In the genomic region with DNA sequence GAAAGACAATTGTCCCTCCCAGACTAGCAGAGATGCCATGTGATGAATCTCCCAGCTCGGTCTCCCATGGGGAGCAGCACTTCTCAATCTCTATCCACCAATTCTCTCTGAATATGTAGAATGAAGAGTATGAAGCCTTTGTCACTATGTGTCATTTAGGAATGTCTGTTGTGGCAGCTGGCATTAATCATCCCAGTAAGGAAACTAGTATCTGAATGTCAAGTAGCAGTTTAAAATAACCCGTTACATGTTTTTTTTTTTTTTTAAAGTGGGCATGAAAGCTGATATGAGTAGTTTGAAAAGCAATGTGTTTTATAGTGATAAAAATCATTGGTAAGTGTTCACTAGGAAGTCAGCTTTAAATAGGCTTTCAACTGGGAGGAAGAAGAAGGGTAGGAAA, we compare ENCODE assay signal across 16 mouse cellular contexts. TPM values are rescaled to one million over a fixed set of nuclear protein-coding genes. Genes with fewer than 3 reads are reported as not detected.
DNase-seq lines count a peak whose midpoint lies in the region; ATAC-seq and TF ChIP-seq lines count a peak whose summit lies in the region.
"Had no signal": no experiment of that assay in that cellular context is flagged by ENCODE, and none has a peak within 500 bp of the region (broad histone marks: within the 10 kb centered on the region; RNA-seq: fewer than 3 reads in every experiment).

No protein-coding gene starts in this region.

- H3K4me1 ChIP-seq in heart, embryonic 16.5 days (ENCODE audit: control insufficient read depth, insufficient read depth, low read length): peaks cover 15% of the 10 kb centered on the region
- peaks cover 7% of the 10 kb centered on the region for H3K4me1 ChIP-seq in heart, embryonic 11.5 days (ENCODE audit: control insufficient read depth, insufficient read depth, low read length)
- H3K4me1 ChIP-seq in G1E (ENCODE audit: insufficient read depth, low read depth, low read length): peaks cover 9% of the 10 kb centered on the region
- H3K4me1 ChIP-seq in limb, embryonic 14.5 days (ENCODE audit: control insufficient read depth, insufficient read depth, low read length): peaks cover 8% of the 10 kb centered on the region
- H3K4me1 ChIP-seq: kidney, embryonic 15.5 days; midbrain, embryonic 15.5 days had no signal

- H3K9me3 ChIP-seq in heart, embryonic 16.5 days (replicated peaks; ENCODE audit: control insufficient read depth, low read length): no peaks in the 10 kb centered on the region
- H3K9me3 ChIP-seq in heart, embryonic 11.5 days (replicated peaks; ENCODE audit: control insufficient read depth, low read length): no peaks in the 10 kb centered on the region
- H3K9me3 ChIP-seq in G1E (replicated peaks): no peaks in the 10 kb centered on the region
- H3K9me3 ChIP-seq in limb, embryonic 14.5 days (ENCODE audit: control insufficient read depth, low read length): no peaks in the 10 kb centered on the region
- H3K9me3 ChIP-seq: kidney, embryonic 15.5 days; midbrain, embryonic 15.5 days; neural tube, embryonic 13.5 days had no signal

- no peaks in the 10 kb centered on the region for H3K36me3 ChIP-seq in heart, embryonic 16.5 days (ENCODE audit: control insufficient read depth, insufficient read depth)
- no peaks in the 10 kb centered on the region for H3K36me3 ChIP-seq in heart, embryonic 11.5 days (ENCODE audit: control insufficient read depth, insufficient read depth, low read length)
- no peaks in the 10 kb centered on the region for H3K36me3 ChIP-seq in G1E (replicated peaks)
- H3K36me3 ChIP-seq in limb, embryonic 14.5 days (ENCODE audit: control insufficient read depth, insufficient read depth, low read length): no peaks in the 10 kb centered on the region
- H3K36me3 ChIP-seq: kidney, embryonic 15.5 days; midbrain, embryonic 15.5 days; neural tube, embryonic 13.5 days had no signal

- no peak for DNase-seq in G1E (ENCODE audit: low spot score)
- DNase-seq in limb, embryonic 14.5 days (ENCODE audit: low spot score): no peak
- DNase-seq in retina, postnatal 1 day: no peak
- DNase-seq in kidney, adult 11 months: no peak
- DNase-seq: adrenal gland, postnatal 25 days; cerebellum, postnatal 36 days; liver, postnatal 0 days; lung, postnatal 36 days; thymus, adult 2 months had no signal

- no peak overlapping the region for H3K4me3 ChIP-seq in heart, embryonic 16.5 days (ENCODE audit: low read length)
- no peak overlapping the region for H3K4me3 ChIP-seq in heart, embryonic 11.5 days (ENCODE audit: low read depth, low read length)
- H3K4me3 ChIP-seq in G1E (ENCODE audit: low read depth, low read length): no peak overlapping the region
- no peak overlapping the region for H3K4me3 ChIP-seq in limb, embryonic 14.5 days (replicated peaks; ENCODE audit: low read length)
- H3K4me3 ChIP-seq: kidney, embryonic 15.5 days; midbrain, embryonic 15.5 days; neural tube, embryonic 13.5 days had no signal

- peak overlapping the region; percentile 31; the same call in 1 of the 2 replicates for H3K4me2 ChIP-seq in heart, embryonic 16.5 days (ENCODE audit: low read depth, low read length)
- no peak overlapping the region for H3K4me2 ChIP-seq in heart, embryonic 11.5 days
- H3K4me2 ChIP-seq in limb, embryonic 14.5 days (replicated peaks; ENCODE audit: low read depth, low read length, severe bottlenecking): no peak overlapping the region
- H3K4me2 ChIP-seq: kidney, embryonic 15.5 days; midbrain, embryonic 15.5 days; neural tube, embryonic 13.5 days had no signal

- H3K27ac ChIP-seq in heart, embryonic 16.5 days (ENCODE audit: low read length): peak overlapping the region; percentile 71
- no peak overlapping the region for H3K27ac ChIP-seq in heart, embryonic 11.5 days (ENCODE audit: low read depth, low read length)
- H3K27ac ChIP-seq in limb, embryonic 14.5 days (replicated peaks; ENCODE audit: low read depth, low read length): 0 out of 2 replicates have a peak overlapping the region, but pooled peaks have one; percentile 7
- H3K27ac ChIP-seq: kidney, embryonic 15.5 days; midbrain, embryonic 15.5 days; neural tube, embryonic 13.5 days had no signal

- WGBS in heart, embryonic 16.5 days: 23% methylated on average over 2 of the region's 2 CpGs
- WGBS in heart, embryonic 11.5 days (ENCODE audit: insufficient replicate concordance): 27% methylated on average over 2 of the region's 2 CpGs
- 30% methylated on average over 2 of the region's 2 CpGs for WGBS in limb, embryonic 14.5 days

- H3K9ac ChIP-seq in heart, embryonic 16.5 days (ENCODE audit: low read length): no peak overlapping the region
- H3K9ac ChIP-seq in heart, embryonic 11.5 days (ENCODE audit: low read depth, low read length): no peak overlapping the region
- H3K9ac ChIP-seq in limb, embryonic 14.5 days (ENCODE audit: low read depth, low read length, severe bottlenecking): no peak overlapping the region
- H3K9ac ChIP-seq: kidney, embryonic 15.5 days; liver, postnatal 0 days; midbrain, embryonic 15.5 days; neural tube, embryonic 13.5 days had no signal

- ATAC-seq in heart, embryonic 16.5 days (replicated peaks; ENCODE audit: extremely low read depth, insufficient read depth, low FRiP score): peak; percentile 61
- no peak for ATAC-seq in heart, embryonic 11.5 days (replicated peaks; ENCODE audit: insufficient number of reproducible peaks, low FRiP score, low TSS enrichment)
- ATAC-seq in G1E (ENCODE audit: extremely low read depth, insufficient number of reproducible peaks, low FRiP score, poor library complexity, severe bottlenecking): peak; percentile 45; the same call in 1 of the 2 replicates
- peak; percentile 29; the same call in 1 of the 2 replicates for ATAC-seq in common myeloid progenitor, adult 5-6 weeks (replicated peaks; ENCODE audit: low read depth, poor library complexity, severe bottlenecking)
- no peak for ATAC-seq in limb, embryonic 14.5 days (ENCODE audit: low FRiP score, low read depth)
- ATAC-seq: liver, postnatal 0 days; midbrain, embryonic 15.5 days had no signal

- H3K27me3 ChIP-seq in heart, embryonic 16.5 days (ENCODE audit: control insufficient read depth, insufficient read depth, low read length): no peaks in the 10 kb centered on the region
- H3K27me3 ChIP-seq in heart, embryonic 11.5 days (ENCODE audit: control insufficient read depth, insufficient read depth, low read length): no peaks in the 10 kb centered on the region
- H3K27me3 ChIP-seq in G1E (ENCODE audit: insufficient read depth, low read length): peaks cover 3% of the 10 kb centered on the region; the same call in 1 of the 2 replicates
- no peaks in the 10 kb centered on the region for H3K27me3 ChIP-seq in limb, embryonic 14.5 days (ENCODE audit: control insufficient read depth, insufficient read depth, low read length)
- H3K27me3 ChIP-seq: CH12.LX; kidney, embryonic 15.5 days; midbrain, embryonic 15.5 days; neural tube, embryonic 13.5 days had no signal

- no peak for TF ChIP-seq POLR2A in limb, embryonic 14.5 days (IDR thresholded peaks at IDR 0.05; ENCODE audit: borderline replicate concordance, extremely low read depth, insufficient read depth, insufficient read length)

- no peak for TF ChIP-seq CTCF in G1E (IDR thresholded peaks at IDR 0.05; ENCODE audit: low read depth, low read length)

RNA-seq across cellular contexts. Expression of gene Dcbld2, which starts 58.4 kb away (rescaled TPM):
- 7.5 and 8.6 TPM in 2 replicates for polyA plus RNA-seq in heart, embryonic 16.5 days (2015; fragmentation: Nextera tagmentation; extraction: Ambion mirVana)
- 19.0 and 19.6 TPM in 2 replicates for polyA plus RNA-seq in heart, embryonic 11.5 days (2014; fragmentation: Nextera tagmentation; extraction: Ambion mirVana)
- total RNA-seq in G1E (2014; fragmentation: Nextera tagmentation) (12.0 and 16.4 TPM in 2 replicates), G1E (2017) (7.0 and 8.0 TPM in 2 replicates)
- polyA plus RNA-seq in G1E (2012): 1.3 and 1.7 TPM in 2 replicates
- 1.0 and 1.2 TPM in 2 replicates for total RNA-seq in common myeloid progenitor, adult 5-6 weeks (2017)
- 22.8 and 26.4 TPM in 2 replicates for polyA plus RNA-seq in limb, embryonic 14.5 days (2012; rRNA removed)
- 10.0 and 12.1 TPM in 2 replicates for polyA plus RNA-seq in limb, embryonic 14.5 days (2014; fragmentation: Nextera tagmentation; extraction: Ambion mirVana)

Comparison
In these comparisons a context has a peak if more than half of its experiments do, and no peak if none do; other contexts are left out.
1. ATAC-seq: peak in heart, embryonic 16.5 days (single experiment), G1E (single experiment) and common myeloid progenitor, adult 5-6 weeks (single experiment); none in heart, embryonic 11.5 days (single experiment) and limb, embryonic 14.5 days (single experiment).